Mouse (Mus musculus) thymus, postnatal 36 days (tissue): ENCODE data around the gene Mrps25.

Experiments used
- DNase-seq, 2 experiments: peaks; one replicate each; pipeline ENCODE4 v3.0.0; 2022; ENCODE audit warnings: mixed read lengths in 2 of 2

Mrps25 gene

GRCm38 (mm10) chr6:92126861-92127468 lies 56.9 kb downstream of the Mrps25 start:
- DNase-seq, result no peak

- no peak for DNase-seq
Measured at GRCm38 (mm10) chr6:92124547-92124946, 59.3 kb downstream of the Mrps25 start.
